In genomic region chr10:127614236-127615033, GRCm38 (mm10) we compare ENCODE assay signal across 8 mouse cellular contexts. TPM values are rescaled to one million over a fixed set of nuclear protein-coding genes. Genes with fewer than 3 reads are reported as not detected.
DNase-seq lines count a peak whose midpoint lies in the region; ATAC-seq and TF ChIP-seq lines count a peak whose summit lies in the region.

No protein-coding gene starts in this region.

- 19% methylated on average over 9 of the region's 12 CpGs for WGBS in embryonic facial prominence, embryonic 14.5 days
- WGBS in hindbrain, embryonic 15.5 days = 23% methylated on average over 12 of the region's 12 CpGs
- WGBS in midbrain, postnatal 0 days = 20% methylated on average over 12 of the region's 12 CpGs

- H3K27me3 ChIP-seq in embryonic facial prominence, embryonic 14.5 days (replicated peaks; ENCODE audit: control insufficient read depth, insufficient read depth, low read length) = no peaks in the 10 kb centered on the region
- no peaks in the 10 kb centered on the region for H3K27me3 ChIP-seq in hindbrain, embryonic 15.5 days
- no peaks in the 10 kb centered on the region for H3K27me3 ChIP-seq in midbrain, postnatal 0 days (ENCODE audit: insufficient read depth, low read length)

- peaks cover 67% of the 10 kb centered on the region for H3K4me1 ChIP-seq in embryonic facial prominence, embryonic 14.5 days (ENCODE audit: control insufficient read depth, insufficient read depth, low read length)
- H3K4me1 ChIP-seq in hindbrain, embryonic 15.5 days (replicated peaks) = peaks cover 60% of the 10 kb centered on the region
- peaks cover 21% of the 10 kb centered on the region for H3K4me1 ChIP-seq in midbrain, postnatal 0 days (ENCODE audit: insufficient read depth, low read length)

- no peaks in the 10 kb centered on the region for H3K9me3 ChIP-seq in embryonic facial prominence, embryonic 14.5 days (ENCODE audit: control insufficient read depth, low read length)
- no peaks in the 10 kb centered on the region for H3K9me3 ChIP-seq in hindbrain, embryonic 15.5 days
- no peaks in the 10 kb centered on the region for H3K9me3 ChIP-seq in midbrain, postnatal 0 days (ENCODE audit: low read length)

- peak; percentile 56 for ATAC-seq in embryonic facial prominence, embryonic 14.5 days (ENCODE audit: low read depth)
- peak; percentile 60 for ATAC-seq in hindbrain, embryonic 15.5 days (ENCODE audit: low FRiP score, low read depth)
- peak; percentile 59 for ATAC-seq in midbrain, postnatal 0 days (ENCODE audit: low FRiP score)
- no peak for ATAC-seq in megakaryocyte, adult 5-6 weeks (ENCODE audit: poor library complexity, severe bottlenecking)
- ATAC-seq in activated CD4-positive, CD25-positive, alpha-beta regulatory T cell, adult 4 months = no peak
- ATAC-seq in megakaryocyte progenitor cell, adult 5-6 weeks (replicated peaks; ENCODE audit: poor library complexity) = no peak

- H3K4me3 ChIP-seq in layer of hippocampus, adult 2 months = no peak overlapping the region
- H3K4me3 ChIP-seq in embryonic facial prominence, embryonic 14.5 days (ENCODE audit: low read depth, low read length) = peak overlapping the region; percentile 24
- no peak overlapping the region for H3K4me3 ChIP-seq in hindbrain, embryonic 15.5 days
- H3K4me3 ChIP-seq in midbrain, postnatal 0 days (ENCODE audit: low read depth, low read length) = no peak overlapping the region

- H3K9ac ChIP-seq in embryonic facial prominence, embryonic 14.5 days (ENCODE audit: low read depth, low read length) = peak overlapping the region; percentile 39
- H3K9ac ChIP-seq in hindbrain, embryonic 15.5 days = no peak overlapping the region
- H3K9ac ChIP-seq in midbrain, postnatal 0 days (replicated peaks; ENCODE audit: low read length, poor library complexity, severe bottlenecking) = peak overlapping the region; percentile 29; the same call in 1 of the 2 replicates

- peak overlapping the region; percentile 99 for H3K27ac ChIP-seq in layer of hippocampus, adult 2 months
- H3K27ac ChIP-seq in embryonic facial prominence, embryonic 14.5 days (replicated peaks; ENCODE audit: low read depth, low read length) = peak overlapping the region; percentile 91
- H3K27ac ChIP-seq in hindbrain, embryonic 15.5 days (replicated peaks) = peak overlapping the region; percentile 77
- peak overlapping the region; percentile 70 for H3K27ac ChIP-seq in midbrain, postnatal 0 days (ENCODE audit: low read depth, low read length)

- H3K4me2 ChIP-seq in embryonic facial prominence, embryonic 14.5 days (ENCODE audit: low read depth, low read length) = peak overlapping the region; percentile 49
- peak overlapping the region; percentile 30 for H3K4me2 ChIP-seq in hindbrain, embryonic 15.5 days
- H3K4me2 ChIP-seq in midbrain, postnatal 0 days (ENCODE audit: low read depth, low read length, poor library complexity, severe bottlenecking) = 0 out of 2 replicates have a peak overlapping the region, but pooled peaks have one; percentile 2

- DNase-seq in layer of hippocampus, adult 2 months (ENCODE audit: low spot score in 2 of 2) = peak in 1 of 2 experiments; percentile 73
- no peak for DNase-seq in layer of hippocampus, adult 18-20 months (ENCODE audit: low spot score in 2 of 2)
- peak; percentile 89 for DNase-seq in embryonic facial prominence, embryonic 14.5 days (ENCODE audit: low spot score)
- peak; percentile 72 for DNase-seq in midbrain, postnatal 0 days (ENCODE audit: low spot score)

- no peak for TF ChIP-seq CTCF in layer of hippocampus, adult 2 months (conservative IDR thresholded peaks at IDR 0.05)
- no peak for TF ChIP-seq CTCF in midbrain, postnatal 0 days (IDR thresholded peaks at IDR 0.05)

- peaks cover 43% of the 10 kb centered on the region for H3K36me3 ChIP-seq in embryonic facial prominence, embryonic 14.5 days (ENCODE audit: control insufficient read depth, insufficient read depth, low read length)
- peaks cover 30% of the 10 kb centered on the region for H3K36me3 ChIP-seq in hindbrain, embryonic 15.5 days
- H3K36me3 ChIP-seq in midbrain, postnatal 0 days (ENCODE audit: insufficient read depth, low read length) = peaks cover 33% of the 10 kb centered on the region

RNA-seq across cellular contexts. Expression of gene Lrp1, which starts 6.5 kb away (rescaled TPM):
- 100 to 1,000 TPM; 288 to 310 TPM for total RNA-seq in layer of hippocampus, adult 2 months (2021)
- 100 to 1,000 TPM; 284 to 294 TPM for total RNA-seq in layer of hippocampus, adult 18-20 months (2021)
- 137 and 145 TPM in 2 replicates for polyA plus RNA-seq in embryonic facial prominence, embryonic 14.5 days (2014; fragmentation: Nextera tagmentation; extraction: Ambion mirVana)
- 102 and 114 TPM in 2 replicates for polyA plus RNA-seq in hindbrain, embryonic 15.5 days (2015; fragmentation: Nextera tagmentation; extraction: Ambion mirVana)
- total RNA-seq in midbrain, postnatal 0 days (2014; rRNA removed) = 297 and 319 TPM in 2 replicates
- polyA plus RNA-seq in midbrain, postnatal 0 days (2015; fragmentation: Nextera tagmentation; extraction: Ambion mirVana) = 79.8 and 84.4 TPM in 2 replicates
- 85.5 and 104 TPM in 2 replicates for total RNA-seq in megakaryocyte, adult 5-6 weeks (2015)
- 62.4 and 72.2 TPM in 2 replicates for total RNA-seq in megakaryocyte, adult 5-6 weeks (2017)
- under 1 TPM in 1 of 2 experiments, not detected in 1; 0.57 TPM for polyA plus RNA-seq in activated CD4-positive, CD25-positive, alpha-beta regulatory T cell, adult 4 months (2017; shearing (Covaris generic))
- 9.8 and 10.0 TPM in 2 replicates for total RNA-seq in megakaryocyte progenitor cell, adult 5-6 weeks (2015)
- 4.5 and 7.3 TPM in 2 replicates for total RNA-seq in megakaryocyte progenitor cell, adult 5-6 weeks (2017)

RNA-seq across cellular contexts. Expression of gene Stat6, which starts 28.4 kb away (rescaled TPM):
- total RNA-seq in layer of hippocampus, adult 2 months (2021) = 1 to 10 TPM; 6.4 to 6.7 TPM
- 1 to 10 TPM; 5.7 to 7.3 TPM for total RNA-seq in layer of hippocampus, adult 18-20 months (2021)
- polyA plus RNA-seq in embryonic facial prominence, embryonic 14.5 days (2014; fragmentation: Nextera tagmentation; extraction: Ambion mirVana) = 22.9 and 23.1 TPM in 2 replicates
- 6.2 and 6.3 TPM in 2 replicates for polyA plus RNA-seq in hindbrain, embryonic 15.5 days (2015; fragmentation: Nextera tagmentation; extraction: Ambion mirVana)
- 6.1 and 10.2 TPM in 2 replicates for total RNA-seq in midbrain, postnatal 0 days (2014; rRNA removed)
- polyA plus RNA-seq in midbrain, postnatal 0 days (2015; fragmentation: Nextera tagmentation; extraction: Ambion mirVana) = 3.9 and 4.3 TPM in 2 replicates
- total RNA-seq in megakaryocyte, adult 5-6 weeks (2015) = 82.5 and 89.6 TPM in 2 replicates
- total RNA-seq in megakaryocyte, adult 5-6 weeks (2017) = 120 and 128 TPM in 2 replicates
- polyA plus RNA-seq in activated CD4-positive, CD25-positive, alpha-beta regulatory T cell, adult 4 months (2017; shearing (Covaris generic)) = 100 to 1,000 TPM; 119 to 157 TPM
- total RNA-seq in megakaryocyte progenitor cell, adult 5-6 weeks (2015) = 27.3 and 29.6 TPM in 2 replicates
- 38.9 and 42.7 TPM in 2 replicates for total RNA-seq in megakaryocyte progenitor cell, adult 5-6 weeks (2017)

RNA-seq across cellular contexts. Expression of gene Nemp1, which starts 52.3 kb away (rescaled TPM):
- 1 to 10 TPM; 5.8 to 6.8 TPM for total RNA-seq in layer of hippocampus, adult 2 months (2021)
- total RNA-seq in layer of hippocampus, adult 18-20 months (2021) = 1 to 10 TPM; 6.6 to 6.7 TPM
- 10.5 and 11.2 TPM in 2 replicates for polyA plus RNA-seq in embryonic facial prominence, embryonic 14.5 days (2014; fragmentation: Nextera tagmentation; extraction: Ambion mirVana)
- 3.1 and 3.4 TPM in 2 replicates for polyA plus RNA-seq in hindbrain, embryonic 15.5 days (2015; fragmentation: Nextera tagmentation; extraction: Ambion mirVana)
- 3.2 and 3.7 TPM in 2 replicates for total RNA-seq in midbrain, postnatal 0 days (2014; rRNA removed)
- 1.4 and 1.7 TPM in 2 replicates for polyA plus RNA-seq in midbrain, postnatal 0 days (2015; fragmentation: Nextera tagmentation; extraction: Ambion mirVana)
- total RNA-seq in megakaryocyte, adult 5-6 weeks (2015) = 15.2 and 18.4 TPM in 2 replicates
- total RNA-seq in megakaryocyte, adult 5-6 weeks (2017) = 17.0 and 17.5 TPM in 2 replicates
- polyA plus RNA-seq in activated CD4-positive, CD25-positive, alpha-beta regulatory T cell, adult 4 months (2017; shearing (Covaris generic)) = 1 to 10 TPM; 4.7 to 5.8 TPM
- 15.7 and 19.8 TPM in 2 replicates for total RNA-seq in megakaryocyte progenitor cell, adult 5-6 weeks (2015)
- total RNA-seq in megakaryocyte progenitor cell, adult 5-6 weeks (2017) = 17.8 and 25.3 TPM in 2 replicates

RNA-seq across cellular contexts. Expression of gene Nab2, which starts 53.9 kb away (rescaled TPM):
- 10 to 100 TPM; 44.0 to 44.4 TPM for total RNA-seq in layer of hippocampus, adult 2 months (2021)
- total RNA-seq in layer of hippocampus, adult 18-20 months (2021) = 10 to 100 TPM; 54.8 to 55.6 TPM
- polyA plus RNA-seq in embryonic facial prominence, embryonic 14.5 days (2014; fragmentation: Nextera tagmentation; extraction: Ambion mirVana) = 15.2 and 16.1 TPM in 2 replicates
- polyA plus RNA-seq in hindbrain, embryonic 15.5 days (2015; fragmentation: Nextera tagmentation; extraction: Ambion mirVana) = 2.5 and 2.7 TPM in 2 replicates
- total RNA-seq in midbrain, postnatal 0 days (2014; rRNA removed) = 4.8 and 5.6 TPM in 2 replicates
- 1.4 and 1.6 TPM in 2 replicates for polyA plus RNA-seq in midbrain, postnatal 0 days (2015; fragmentation: Nextera tagmentation; extraction: Ambion mirVana)
- 2.0 and 2.6 TPM in 2 replicates for total RNA-seq in megakaryocyte, adult 5-6 weeks (2015)
- 2.3 and 2.4 TPM in 2 replicates for total RNA-seq in megakaryocyte, adult 5-6 weeks (2017)
- 10 to 100 TPM in 1 of 2 experiments, 1 to 10 TPM in 1; 7.4 to 10.2 TPM for polyA plus RNA-seq in activated CD4-positive, CD25-positive, alpha-beta regulatory T cell, adult 4 months (2017; shearing (Covaris generic))
- 2.4 and 2.6 TPM in 2 replicates for total RNA-seq in megakaryocyte progenitor cell, adult 5-6 weeks (2015)
- 3.4 and 5.2 TPM in 2 replicates for total RNA-seq in megakaryocyte progenitor cell, adult 5-6 weeks (2017)

Comparison
In these comparisons a context has a peak if more than half of its experiments do, and no peak if none do; other contexts are left out.
1. DNase-seq: peak in embryonic facial prominence, embryonic 14.5 days (single experiment) and midbrain, postnatal 0 days (single experiment); none in layer of hippocampus, adult 18-20 months (0 of 2).
2. ATAC-seq: peak in embryonic facial prominence, embryonic 14.5 days (single experiment), hindbrain, embryonic 15.5 days (single experiment) and midbrain, postnatal 0 days (single experiment); none in megakaryocyte, adult 5-6 weeks (single experiment), activated CD4-positive, CD25-positive, alpha-beta regulatory T cell, adult 4 months (single experiment) and megakaryocyte progenitor cell, adult 5-6 weeks (single experiment).
3. RNA of gene Lrp1, which starts 6.5 kb away (total RNA-seq): 297 to 319 TPM in midbrain, postnatal 0 days, 288 to 310 TPM in layer of hippocampus, adult 2 months, 284 to 294 TPM in layer of hippocampus, adult 18-20 months and 62.4 to 104 TPM in megakaryocyte, adult 5-6 weeks; 4.5 to 10.0 TPM in megakaryocyte progenitor cell, adult 5-6 weeks; every median in the first group is over 4 times any median in the second.
4. Peak in every context shown above with its lines, with median percentiles within 50 percentile points of each other: H3K27ac ChIP-seq and H3K4me2 ChIP-seq.